Mouse (Mus musculus) regulatory T cell (primary cell): ENCODE results near the gene Agap3.

Experiments
- in situ Hi-C: fragments of 300-600 bp; cut with MboI, MseI; formaldehyde crosslinking; loops from one replicate; pipeline ENCODE4 v1.15.1; 2025; ENCODE audit warnings: high pct_unique_total_duplicates

Agap3 gene

DNA sequence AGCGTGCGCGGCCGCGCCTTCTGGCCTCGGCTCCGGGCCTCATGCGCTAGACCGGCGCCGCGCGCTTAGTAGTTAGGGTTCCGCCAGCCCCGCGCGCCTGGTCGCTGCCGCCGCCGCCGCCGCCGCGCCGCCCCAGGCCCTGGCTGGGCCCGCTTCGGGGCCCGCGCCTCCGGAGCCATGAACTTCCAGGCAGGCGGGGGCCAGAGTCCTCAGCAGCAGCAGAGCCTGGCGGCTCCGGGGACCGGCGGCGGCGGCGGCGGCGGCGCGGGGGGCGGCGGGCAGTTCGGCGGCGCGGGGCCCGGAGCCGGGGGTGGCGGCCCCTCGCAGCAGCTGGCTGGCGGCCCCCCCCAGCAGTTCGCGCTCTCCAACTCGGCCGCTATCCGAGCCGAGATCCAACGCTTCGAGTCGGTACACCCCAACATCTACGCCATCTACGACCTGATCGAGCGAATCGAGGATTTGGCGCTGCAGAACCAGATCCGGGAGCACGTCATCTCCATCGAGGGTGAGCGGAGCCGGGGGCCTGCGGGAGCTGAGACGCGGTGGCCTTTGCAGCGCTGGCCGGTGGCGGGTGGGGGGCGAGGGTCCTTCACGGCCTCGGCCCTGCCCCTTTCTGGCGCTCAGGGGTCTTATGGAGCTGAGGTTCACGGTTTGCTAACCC is at the start of gene Agap3:
TSS of gene Agap3 (plus strand) at position 148 of the 661 bp plus-strand sequence.
- in situ Hi-C loops, result no loop called here

DNA sequence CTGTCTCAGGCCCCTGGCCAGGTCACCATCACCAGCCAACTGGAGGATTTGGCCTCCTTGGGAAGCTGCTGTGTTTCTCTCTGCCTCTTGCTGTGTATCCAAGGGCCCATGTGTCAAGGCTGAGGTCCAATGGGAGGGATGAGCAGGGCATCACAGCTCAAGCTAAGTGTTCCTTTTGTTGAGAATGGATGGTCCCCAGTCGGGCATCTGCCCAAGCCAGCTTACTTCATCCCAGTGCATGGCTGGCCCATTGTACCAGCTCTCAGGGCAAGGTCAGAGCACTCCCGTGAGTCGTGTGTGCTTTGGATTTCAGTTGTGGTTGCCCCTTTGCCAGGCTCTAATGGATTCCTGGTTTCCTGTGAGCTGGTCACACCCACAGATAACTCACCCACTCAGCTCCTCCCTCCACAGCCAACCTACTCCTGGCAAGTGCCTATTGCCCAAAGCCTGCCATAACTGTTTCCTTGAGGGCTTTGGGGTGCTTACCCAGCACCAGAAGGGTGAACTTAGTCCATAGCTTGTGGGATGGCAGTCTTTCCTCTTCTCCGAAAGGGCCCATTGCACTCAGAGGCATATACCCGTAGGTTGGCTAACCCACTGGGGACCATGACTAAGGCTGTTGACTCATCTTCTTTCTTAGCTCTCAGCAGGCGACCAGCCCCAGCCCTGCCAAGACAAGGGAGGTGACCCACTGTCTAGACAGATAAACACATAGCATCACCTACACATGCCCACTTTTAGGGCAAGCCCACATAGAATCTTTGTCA is 47.2 kb upstream of the Agap3 start:
- in situ Hi-C loops, result no loop called here

- in situ Hi-C loops, result no loop called here
Measured at GRCm38 (mm10) chr5:24405389-24405876, 46.5 kb upstream of the Agap3 start.

DNA sequence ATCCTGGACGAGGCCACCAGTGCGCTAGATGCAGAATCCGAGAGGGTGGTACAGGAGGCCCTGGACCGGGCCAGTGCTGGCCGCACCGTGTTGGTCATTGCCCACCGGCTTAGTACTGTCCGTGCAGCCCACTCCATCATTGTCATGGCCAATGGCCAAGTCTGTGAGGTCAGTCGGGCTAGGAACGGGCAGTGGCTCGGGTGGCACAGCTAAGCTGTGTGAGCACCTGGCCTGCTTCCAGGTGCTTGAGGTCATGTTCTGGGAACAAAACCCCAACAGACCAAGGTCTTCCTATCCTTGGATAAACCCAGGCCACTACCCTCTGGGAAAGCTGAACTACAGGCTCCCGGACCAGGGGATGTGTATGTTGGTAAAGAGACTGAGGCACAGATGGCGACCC is 43.3 kb upstream of the Agap3 start:
- in situ Hi-C loops, result no loop called here

DNA sequence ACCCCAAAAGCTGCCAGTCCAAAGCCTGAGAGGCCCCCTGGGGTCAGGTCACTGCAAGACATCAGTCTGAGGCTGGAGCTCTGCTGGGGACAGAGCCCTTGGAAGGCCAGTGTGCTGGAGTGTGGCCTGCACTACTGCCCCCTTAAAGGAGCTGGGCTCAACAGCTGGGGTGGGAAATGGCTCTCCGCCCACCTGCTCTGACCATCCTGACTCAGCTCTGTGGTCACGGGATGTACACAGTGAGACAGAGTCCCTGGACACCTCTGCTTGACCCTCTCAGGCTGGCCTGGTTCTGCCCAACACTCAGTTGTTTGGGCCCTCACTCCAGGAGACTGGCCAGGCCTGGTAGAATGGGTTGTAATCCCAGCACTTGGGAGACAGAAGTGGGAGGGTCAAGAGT is 42.5 kb upstream of the Agap3 start:
- in situ Hi-C loops, result no loop called here

DNA sequence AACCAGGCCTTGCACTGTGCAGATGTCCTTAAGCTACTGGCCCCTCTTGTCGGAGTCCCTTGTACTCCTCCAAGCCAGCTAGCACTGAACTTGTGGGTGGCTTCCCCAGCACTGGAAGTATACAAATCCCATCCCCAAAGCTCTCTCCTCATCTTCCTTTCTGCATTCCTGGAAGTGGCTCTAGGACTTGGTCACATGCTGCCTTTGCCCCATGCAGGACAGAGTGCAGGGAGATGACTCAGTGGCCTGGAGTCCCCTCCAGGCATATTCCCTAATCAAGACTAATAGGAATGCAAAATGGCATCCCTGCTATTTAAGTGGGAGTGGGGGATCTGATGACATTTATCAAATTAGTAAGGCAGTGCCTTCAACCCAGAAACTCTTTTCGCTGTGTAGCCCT is 39.9 kb upstream of the Agap3 start:
- in situ Hi-C loops, result no loop called here

GRCm38 (mm10) chr5:24413042-24413693 is 38.8 kb upstream of the Agap3 start, which contains the start of gene Asic3:
Gene Asic3, plus strand, starts transcription at chr5:24413392.
- in situ Hi-C loops, result no loop called here

DNA sequence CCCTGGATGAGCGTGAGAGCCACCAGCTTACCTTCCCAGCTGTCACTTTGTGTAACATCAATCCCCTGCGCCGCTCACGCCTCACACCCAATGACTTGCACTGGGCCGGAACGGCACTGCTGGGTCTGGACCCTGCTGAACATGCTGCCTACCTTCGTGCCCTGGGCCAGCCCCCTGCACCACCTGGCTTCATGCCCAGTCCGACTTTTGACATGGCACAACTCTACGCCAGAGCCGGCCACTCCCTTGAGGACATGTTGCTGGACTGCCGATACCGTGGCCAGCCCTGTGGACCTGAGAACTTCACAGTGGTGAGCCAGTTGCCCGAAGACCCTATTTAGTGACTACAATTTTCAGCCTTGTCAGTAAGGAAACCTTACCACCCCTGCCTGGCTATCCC is 38.0 kb upstream of the Agap3 start:
- in situ Hi-C loops, result no loop called here

GRCm38 (mm10) chr5:24416222-24416736 is 35.7 kb upstream of the Agap3 start:
- in situ Hi-C loops, result no loop called here

GRCm38 (mm10) chr5:24417587-24417986 is 34.4 kb upstream of the Agap3 start:
- in situ Hi-C loops, result no loop called here

- in situ Hi-C loops, result no loop called here
Measured at GRCm38 (mm10) chr5:24420381-24420780, 31.6 kb upstream of the Agap3 start.

GRCm38 (mm10) chr5:24423129-24424003 is 28.6 kb upstream of the Agap3 start, which contains the start of the genes Cdk5 and Slc4a2:
Gene Cdk5, minus strand, starts transcription at chr5:24423530.
Gene Slc4a2, plus strand, starts transcription at chr5:24423837.
- in situ Hi-C loops, result no loop called here

DNA sequence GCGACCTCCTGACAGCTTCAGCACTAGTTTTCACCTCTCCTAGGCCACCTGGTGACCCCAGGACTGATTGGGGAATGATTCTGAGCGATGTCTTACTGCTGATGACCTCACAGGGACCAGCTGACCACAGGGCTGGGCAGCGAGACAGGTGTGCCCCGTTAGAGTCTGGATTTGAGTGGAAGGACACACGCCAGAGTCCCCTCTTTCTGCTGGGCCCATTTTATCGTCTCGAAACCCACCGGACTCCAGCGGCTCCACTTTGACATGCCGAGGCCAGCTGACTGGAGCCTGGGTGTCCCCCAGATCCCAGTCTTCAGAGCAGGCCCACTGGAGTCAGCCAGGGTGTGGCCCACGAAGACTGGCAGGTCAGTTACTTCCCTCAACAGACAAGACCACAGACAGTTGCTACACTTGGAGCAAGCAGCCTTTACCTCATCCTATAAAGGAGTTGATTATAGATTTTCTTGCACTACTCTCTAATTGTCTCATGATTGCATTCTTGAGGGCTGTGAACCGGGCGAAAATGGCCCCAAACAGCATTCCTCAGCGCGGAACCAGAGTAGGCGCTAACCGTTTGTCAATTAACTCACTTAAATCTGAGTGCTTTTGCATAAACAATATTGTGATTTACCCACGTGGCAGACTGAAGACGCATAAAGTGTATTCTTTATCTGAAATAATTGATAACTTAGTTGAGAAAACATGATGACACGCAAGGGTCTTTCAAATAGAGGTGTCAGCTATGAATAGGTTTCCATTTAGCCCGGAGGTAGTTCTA is 27.8 kb upstream of the Agap3 start:
- in situ Hi-C loops, result no loop called here

DNA sequence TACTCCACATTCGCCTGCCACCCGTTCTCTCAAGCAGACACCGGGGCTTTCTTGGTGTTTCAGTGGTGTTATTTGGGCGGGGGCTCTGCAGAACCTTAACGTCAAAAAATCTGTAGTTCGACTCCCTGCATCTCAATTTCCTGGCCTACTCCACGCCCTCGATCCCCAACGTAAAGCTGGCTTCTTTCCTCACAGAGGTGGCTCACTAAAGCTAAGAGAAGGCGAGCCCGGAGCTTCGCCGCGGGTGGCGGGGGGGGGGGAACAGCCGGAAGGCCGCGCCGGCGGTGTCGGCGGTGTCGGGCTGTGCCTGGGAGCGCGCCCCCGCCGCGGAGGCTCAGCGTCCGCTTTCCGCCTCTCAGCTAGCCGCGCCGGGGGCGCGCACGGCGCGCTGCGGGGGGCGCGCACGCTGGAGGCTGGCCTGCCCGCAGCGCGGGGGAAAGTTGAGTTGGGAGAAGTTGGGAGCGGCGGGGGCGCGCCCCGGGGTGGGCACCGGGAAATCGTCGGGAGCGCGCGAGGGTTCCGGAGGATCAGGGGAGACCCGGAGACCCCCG is 27.0 kb upstream of the Agap3 start:
- in situ Hi-C loops, result no loop called here

DNA sequence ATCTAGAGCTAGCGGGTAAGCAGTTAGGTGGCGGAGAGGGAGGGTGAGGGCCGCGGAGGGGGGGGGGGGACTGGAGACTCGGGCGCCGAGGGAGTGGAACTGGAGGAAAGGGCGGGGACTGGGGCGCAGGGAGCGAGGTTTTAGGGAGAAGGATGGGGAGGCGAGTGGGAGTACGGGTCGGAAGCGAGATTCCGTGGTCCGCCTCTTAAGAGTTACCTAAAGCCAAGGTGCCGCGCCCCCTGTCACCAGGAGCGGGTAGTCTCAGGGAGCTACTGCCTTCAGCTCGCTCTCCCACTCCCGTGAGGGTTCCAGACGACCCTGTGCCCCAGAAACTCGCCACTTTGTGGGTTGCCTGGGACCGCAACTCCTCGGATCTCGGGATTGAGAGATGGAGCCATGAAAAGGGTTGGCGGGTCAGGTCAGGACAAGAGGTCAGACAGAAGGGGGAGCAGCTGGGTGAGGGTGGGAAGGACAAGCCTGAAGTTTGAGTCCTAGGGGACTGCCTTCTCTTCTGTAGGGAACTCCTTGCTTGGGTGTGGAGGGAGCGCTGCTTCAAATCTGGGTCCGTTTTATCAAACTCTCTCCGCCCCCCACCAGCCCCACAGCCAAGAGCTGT is 26.4 kb upstream of the Agap3 start:
- in situ Hi-C loops, result no loop called here

DNA sequence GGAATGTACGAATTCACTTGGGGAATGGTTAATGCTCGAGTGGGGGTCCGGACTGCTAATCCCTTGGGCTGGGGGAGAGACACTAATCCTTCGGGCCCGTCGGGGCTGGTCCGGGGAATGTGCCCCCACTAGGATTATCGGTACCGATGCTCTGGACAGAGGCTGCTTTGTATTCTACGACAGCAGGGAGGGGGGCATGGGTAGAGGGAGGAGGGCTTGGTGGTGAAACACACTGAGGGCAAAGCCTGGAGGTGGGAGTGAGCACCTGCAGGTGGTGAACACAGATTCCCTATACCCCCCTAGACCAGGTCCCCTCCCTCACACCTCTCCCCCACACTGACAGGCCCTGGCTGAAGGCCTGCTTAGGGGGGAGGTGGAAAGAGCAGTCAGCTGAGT is 25.9 kb upstream of the Agap3 start:
- in situ Hi-C loops, result no loop called here

DNA sequence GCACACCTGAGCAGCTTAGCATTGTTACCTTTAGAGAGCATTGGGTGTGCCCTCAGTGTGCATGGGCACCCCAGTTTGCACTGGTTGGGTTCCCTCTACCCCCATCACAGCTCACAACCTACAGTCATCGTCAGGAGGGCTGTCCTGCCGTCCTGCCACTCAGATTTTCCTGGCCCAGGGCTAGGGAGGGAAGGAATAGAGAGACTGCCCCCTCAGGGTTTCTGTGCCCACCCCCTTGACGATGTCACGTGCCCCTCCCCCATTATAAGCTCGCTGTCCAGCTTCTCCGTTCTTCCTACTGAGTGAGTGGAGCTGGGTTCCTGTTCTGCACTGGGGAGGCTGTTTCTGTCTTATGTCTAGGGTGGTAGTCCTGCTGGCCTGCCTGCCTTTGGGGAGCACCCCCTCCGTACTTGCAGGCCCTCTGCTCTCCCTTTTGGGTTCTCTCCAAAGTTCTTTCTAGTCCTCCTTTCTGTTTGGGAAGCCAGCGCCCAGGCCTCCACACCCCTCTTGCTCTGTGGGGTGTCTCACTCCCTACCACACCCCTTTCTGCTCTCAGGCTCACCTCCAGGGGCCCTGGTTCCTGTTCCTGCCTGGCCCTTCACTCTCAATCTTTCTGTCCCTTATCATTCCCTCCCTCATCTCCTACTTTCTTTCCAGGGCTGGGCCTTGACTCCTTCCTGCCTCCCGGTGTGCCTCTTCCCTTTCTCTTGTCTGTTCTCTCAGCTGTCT is 25.3 kb upstream of the Agap3 start:
- in situ Hi-C loops, result no loop called here

GRCm38 (mm10) chr5:24427285-24427633 is 24.7 kb upstream of the Agap3 start:
- in situ Hi-C loops, result no loop called here

DNA sequence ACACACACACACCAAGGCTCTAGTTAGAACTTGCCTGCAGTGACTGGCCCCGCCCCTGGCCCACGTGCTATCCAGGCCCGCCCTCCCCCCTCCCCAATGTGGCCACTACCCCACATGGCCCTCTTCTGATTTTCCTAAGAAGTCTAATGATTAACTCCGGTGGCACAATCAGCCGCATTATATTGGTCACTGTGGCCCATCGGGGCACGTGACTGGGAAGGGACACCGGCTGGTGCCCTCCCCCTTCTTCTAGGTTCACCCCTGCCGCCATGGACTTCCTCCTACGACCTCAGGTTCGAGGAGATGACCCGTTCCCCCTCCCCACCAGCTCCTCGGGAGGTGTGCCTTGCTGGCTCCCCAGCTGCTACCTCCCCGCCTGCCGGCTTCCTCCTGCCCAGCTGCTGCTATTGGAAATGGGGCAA is 24.0 kb upstream of the Agap3 start:
- in situ Hi-C loops, result no loop called here
